Mouse (Mus musculus) urinary bladder, postnatal 14 days (tissue): ENCODE measurements around the gene 1110002E22Rik.

Experiments used
- DNase-seq: peaks from one replicate; pipeline ENCODE4 v3.0.0; 2021; ENCODE audit warnings: low spot score

1110002E22Rik gene

DNA sequence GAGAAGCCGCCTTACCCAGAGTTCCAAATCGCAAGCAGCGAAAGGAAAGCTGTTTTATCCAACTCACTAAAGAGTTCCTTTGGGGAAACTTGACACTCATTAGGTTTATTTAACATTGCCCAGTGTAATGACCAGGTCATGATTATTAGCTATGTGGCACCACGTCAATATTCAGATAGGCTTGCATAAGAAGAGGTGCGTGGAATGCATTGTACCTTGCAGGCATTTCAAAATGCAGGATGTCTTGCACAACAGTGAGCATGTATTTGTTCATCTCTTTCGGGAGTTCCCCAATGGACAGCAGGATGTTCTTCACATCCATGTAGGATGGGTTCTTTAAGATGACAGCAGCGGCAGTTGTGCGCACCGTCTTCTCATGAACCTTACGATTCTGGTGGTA lies 42.0 kb downstream of the 1110002E22Rik start:
- no peak for DNase-seq

DNA sequence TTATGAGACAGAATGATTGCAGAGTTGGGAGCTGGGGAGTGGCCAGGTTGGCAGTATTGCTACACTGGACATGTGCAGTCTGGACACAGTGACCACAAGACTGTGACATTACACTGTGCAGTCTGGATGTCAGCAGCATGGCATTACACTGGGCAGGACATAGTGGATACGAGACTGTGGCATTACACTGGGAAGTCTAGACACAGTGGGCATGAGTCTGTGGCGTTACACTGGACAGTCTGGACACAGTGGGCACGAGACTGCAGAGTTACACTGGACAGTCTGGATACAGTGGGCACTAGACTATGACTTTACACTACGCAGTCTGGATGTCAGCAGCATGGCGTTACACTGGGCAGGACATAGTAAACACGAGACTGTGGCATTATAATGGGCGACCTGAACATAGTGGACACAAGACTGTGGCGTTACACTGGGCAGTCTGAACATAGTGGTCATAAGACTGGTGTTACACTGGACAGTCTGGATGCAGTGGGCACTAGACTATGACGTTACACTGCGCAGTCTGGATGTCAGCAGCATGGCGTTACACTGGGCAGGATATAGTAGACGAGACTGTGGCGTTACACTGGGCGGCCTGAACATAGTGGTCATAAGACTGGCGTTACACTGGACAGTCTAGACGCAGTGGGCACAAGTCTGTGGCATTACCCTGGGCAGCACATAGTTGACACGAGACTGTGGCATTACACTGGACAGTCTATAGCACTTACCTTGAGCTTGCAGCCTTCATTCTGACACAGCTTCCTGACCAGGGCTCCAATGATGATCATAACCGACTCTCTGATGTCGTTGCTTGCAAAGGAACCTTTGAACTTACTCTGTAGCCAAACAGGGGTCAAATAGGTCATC lies 46.3 kb downstream of the 1110002E22Rik start:
- no peak for DNase-seq

DNA sequence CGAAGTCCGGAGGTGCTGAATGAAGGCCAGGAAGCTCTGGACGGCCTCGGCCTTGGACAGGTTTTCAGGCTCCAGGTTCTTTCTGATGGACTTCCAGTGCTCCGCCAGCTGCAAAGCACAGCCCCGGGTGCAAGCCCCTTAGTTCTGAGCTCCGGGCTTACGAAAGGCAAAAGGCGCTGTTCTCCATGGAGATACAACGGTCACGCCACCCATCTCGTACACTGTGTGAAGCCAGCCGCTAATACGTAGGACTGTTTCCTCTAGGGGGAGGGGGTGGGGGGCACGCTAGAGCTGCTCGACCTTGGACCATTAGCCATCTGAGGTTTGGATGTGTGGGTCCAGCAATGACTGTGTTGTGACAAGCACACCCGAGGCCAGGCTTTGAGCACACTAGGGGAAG lies 49.3 kb downstream of the 1110002E22Rik start:
- no peak for DNase-seq

DNA sequence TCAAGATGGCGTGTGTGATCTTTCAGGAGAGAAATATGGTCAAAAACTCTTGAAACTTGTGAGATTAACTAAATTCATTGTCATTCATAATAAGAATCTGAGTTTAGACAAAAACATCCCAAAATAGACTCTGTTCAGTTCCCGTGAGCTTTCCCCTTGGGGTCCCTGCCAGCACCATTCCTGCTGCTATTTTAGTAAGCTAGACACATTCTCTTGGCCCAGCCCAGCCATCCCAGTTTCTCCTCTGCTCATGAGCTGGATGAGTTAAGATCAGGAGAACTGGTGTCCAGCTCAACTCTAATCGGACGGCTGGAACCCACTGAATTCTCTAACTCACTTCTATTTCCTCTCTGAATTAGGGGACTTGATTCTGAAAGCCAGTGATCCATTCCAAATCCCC lies 52.0 kb downstream of the 1110002E22Rik start:
- no peak for DNase-seq

DNA sequence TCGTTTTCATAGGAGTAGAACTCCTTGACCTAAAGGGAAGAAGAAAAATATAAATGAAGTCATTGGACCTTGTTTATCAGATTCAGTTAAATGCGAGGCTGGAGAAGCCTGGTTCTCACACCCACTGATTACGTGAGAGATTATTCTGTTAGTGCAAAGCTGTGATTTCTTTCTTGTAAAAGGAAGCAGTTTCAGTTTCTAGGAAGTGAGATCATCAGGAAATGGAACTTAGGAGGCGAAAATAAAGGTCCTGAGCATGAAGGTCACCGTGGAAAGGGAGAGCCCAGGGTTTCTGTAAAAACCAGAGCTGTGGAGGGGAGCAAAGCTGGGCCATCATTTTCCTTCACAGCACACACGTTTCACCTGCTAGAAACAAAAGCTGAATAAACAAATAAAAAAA lies 53.5 kb downstream of the 1110002E22Rik start:
- DNase-seq: no peak

DNA sequence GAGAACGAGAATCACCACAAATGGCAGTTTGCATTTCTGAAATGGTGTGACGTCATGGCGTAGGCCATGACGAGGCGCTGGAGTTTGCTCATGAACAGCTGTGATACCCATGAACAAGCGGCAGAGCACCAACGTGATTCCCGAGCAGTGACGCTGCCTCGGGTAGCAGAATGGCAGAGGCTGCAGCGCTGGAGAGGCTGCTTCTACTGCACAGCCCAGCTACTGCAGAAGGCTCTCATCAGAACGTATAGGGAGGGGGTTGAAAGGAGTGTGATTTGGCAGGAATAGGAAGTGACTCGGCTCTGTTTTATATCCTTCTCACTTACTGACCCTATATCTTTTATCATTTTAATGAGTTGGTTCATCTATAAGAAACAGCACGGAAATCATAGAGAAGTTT lies 54.0 kb downstream of the 1110002E22Rik start:
- DNase-seq: no peak

DNA sequence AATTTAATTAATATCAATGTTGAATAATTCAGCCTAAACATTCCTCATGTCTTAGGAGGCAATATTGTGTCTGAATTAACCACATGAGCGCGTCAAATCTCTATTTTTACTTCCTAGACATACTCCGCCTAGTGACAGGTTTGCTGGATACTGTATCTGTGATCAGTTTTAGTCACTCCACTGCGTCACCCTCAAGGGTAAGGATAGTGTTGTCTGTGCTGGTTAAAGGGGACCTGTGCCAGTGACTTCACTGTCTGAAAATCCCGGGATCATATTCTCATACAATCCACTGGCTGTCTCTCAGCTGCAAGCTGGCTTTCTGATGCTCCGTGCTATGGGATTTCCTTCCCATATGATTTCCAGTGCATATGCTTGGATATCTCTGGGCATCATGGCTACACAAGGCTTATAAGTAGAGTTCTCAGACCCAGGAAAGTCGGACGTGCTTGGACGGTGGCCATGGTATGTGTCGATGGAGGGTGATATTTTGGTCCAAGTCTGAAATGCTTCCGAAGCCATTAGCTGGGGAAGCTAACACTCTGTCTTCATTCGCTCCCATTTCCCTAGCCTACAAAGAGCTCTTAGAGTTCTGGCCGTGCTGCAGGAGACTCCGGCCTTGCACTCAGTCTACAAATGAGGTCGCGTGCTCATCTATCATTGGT lies 54.7 kb downstream of the 1110002E22Rik start:
- no peak for DNase-seq

DNA sequence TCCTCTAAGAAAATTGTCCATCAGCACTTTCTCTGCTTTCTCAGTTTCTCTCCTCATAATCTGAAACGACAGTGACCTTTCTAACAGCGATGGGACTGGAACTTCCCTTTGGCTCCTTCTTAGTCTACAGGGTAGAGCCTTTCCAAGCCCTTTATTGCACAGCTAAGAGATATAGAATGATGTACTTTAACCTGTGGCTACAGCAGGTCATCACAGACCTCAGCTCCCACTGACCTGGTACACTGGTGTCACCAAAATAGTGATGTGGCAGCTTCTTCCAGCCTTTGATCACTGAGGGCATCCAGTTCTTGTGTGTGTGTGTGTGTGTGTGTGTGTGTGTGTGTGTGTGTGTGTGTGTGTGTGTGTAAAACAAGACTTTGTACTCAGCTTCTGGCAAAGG lies 56.6 kb downstream of the 1110002E22Rik start:
- no peak for DNase-seq

DNA sequence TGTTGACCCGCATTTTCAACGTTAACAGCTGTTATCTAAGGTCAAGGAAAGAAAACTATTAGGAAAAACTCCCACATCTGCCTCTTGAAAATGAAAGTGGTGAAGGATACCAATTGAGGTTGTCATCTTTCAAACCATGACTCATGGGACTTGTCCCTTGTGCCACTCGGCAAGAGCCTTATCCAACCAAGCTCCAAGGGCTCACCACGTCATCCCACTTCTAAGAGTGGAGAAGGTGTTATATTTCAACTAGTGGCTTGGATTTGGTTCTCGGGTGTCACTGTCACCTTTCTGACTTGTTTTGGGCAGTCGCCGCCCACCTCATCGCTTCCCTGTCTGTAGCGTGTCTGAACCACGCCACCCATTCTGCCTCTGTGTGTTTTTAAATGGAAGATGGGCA lies 59.0 kb downstream of the 1110002E22Rik start:
- no peak for DNase-seq

DNA sequence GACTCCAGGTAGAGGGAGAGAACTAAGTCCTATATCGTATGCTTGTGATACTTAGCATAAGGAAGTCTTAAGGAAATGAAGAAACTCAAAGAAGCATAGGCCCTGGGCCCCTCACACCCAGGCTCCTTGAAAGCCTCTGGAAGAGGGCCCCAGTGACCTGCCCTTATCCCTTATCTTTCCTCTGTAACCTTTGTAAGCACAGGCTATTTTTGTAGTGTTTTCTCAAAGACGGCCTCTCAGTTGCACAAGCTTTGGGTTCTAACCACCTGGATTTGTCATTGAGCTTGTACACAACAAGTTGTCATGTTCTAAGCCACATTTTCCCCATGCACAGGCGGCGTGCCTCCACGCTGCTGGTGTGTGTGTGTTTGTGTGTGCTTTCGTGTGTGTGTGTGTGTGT lies 64.3 kb downstream of the 1110002E22Rik start:
- DNase-seq: no peak

GRCm38 (mm10) chr3:138130692-138131091 lies 65.8 kb downstream of the 1110002E22Rik start:
- DNase-seq: no peak
